11 mouse cellular contexts compared by ENCODE assay signal in genomic region chr2:181662620-181663297, GRCm38 (mm10). TPM values are rescaled to one million over a fixed set of nuclear protein-coding genes. Genes with fewer than 3 reads are reported as not detected.
DNase-seq lines count a peak whose midpoint lies in the region; ATAC-seq and TF ChIP-seq lines count a peak whose summit lies in the region.
"Had no signal": no experiment of that assay in that cellular context is flagged by ENCODE, and none has a peak within 500 bp of the region (broad histone marks: within the 10 kb centered on the region; RNA-seq: fewer than 3 reads in every experiment).

No protein-coding gene starts in this region.

- H3K36me3 ChIP-seq in intestine, embryonic 14.5 days (ENCODE audit: control insufficient read depth, insufficient read depth, low read length), result no peaks in the 10 kb centered on the region
- H3K36me3 ChIP-seq in intestine, postnatal 0 days (ENCODE audit: control insufficient read depth, insufficient read depth), result peaks cover 6% of the 10 kb centered on the region; the same call in 1 of the 2 replicates
- no peaks in the 10 kb centered on the region for H3K36me3 ChIP-seq in heart, embryonic 10.5 days
- H3K36me3 ChIP-seq in intestine, embryonic 16.5 days (ENCODE audit: control insufficient read depth, insufficient read depth, low read length), result no peaks in the 10 kb centered on the region
- no peaks in the 10 kb centered on the region for H3K36me3 ChIP-seq in lung, embryonic 15.5 days
- H3K36me3 ChIP-seq in forebrain, postnatal 0 days (ENCODE audit: insufficient read depth), result no peaks in the 10 kb centered on the region

- H3K9me3 ChIP-seq in intestine, embryonic 14.5 days (ENCODE audit: control insufficient read depth, low read length), result no peaks in the 10 kb centered on the region
- no peaks in the 10 kb centered on the region for H3K9me3 ChIP-seq in intestine, postnatal 0 days (ENCODE audit: control insufficient read depth)
- no peaks in the 10 kb centered on the region; the same call in 1 of the 2 replicates for H3K9me3 ChIP-seq in heart, embryonic 10.5 days
- H3K9me3 ChIP-seq in intestine, embryonic 16.5 days (ENCODE audit: control insufficient read depth, low read length), result no peaks in the 10 kb centered on the region
- H3K9me3 ChIP-seq in lung, embryonic 15.5 days, result no peaks in the 10 kb centered on the region
- no peaks in the 10 kb centered on the region for H3K9me3 ChIP-seq in forebrain, postnatal 0 days (ENCODE audit: low read length)

- no peak for ATAC-seq in intestine, embryonic 14.5 days (replicated peaks; ENCODE audit: low FRiP score, low TSS enrichment, low read depth)
- ATAC-seq in intestine, postnatal 0 days, result no peak
- peak; percentile 31 for ATAC-seq in intestine, embryonic 16.5 days
- ATAC-seq in lung, embryonic 15.5 days (ENCODE audit: borderline replicate concordance, extremely low read depth, low FRiP score, low TSS enrichment), result peak; percentile 51
- ATAC-seq in forebrain, postnatal 0 days, result no peak

- peaks cover 2% of the 10 kb centered on the region; the same call in 1 of the 2 replicates for H3K27me3 ChIP-seq in intestine, embryonic 14.5 days (replicated peaks; ENCODE audit: control insufficient read depth, insufficient read depth, low read length)
- peaks cover 41% of the 10 kb centered on the region for H3K27me3 ChIP-seq in intestine, postnatal 0 days (replicated peaks; ENCODE audit: control insufficient read depth, insufficient read depth, low read length)
- peaks cover under 1% of the 10 kb centered on the region for H3K27me3 ChIP-seq in heart, embryonic 10.5 days (ENCODE audit: insufficient read depth, poor library complexity, severe bottlenecking)
- peaks cover 17% of the 10 kb centered on the region for H3K27me3 ChIP-seq in intestine, embryonic 16.5 days (replicated peaks; ENCODE audit: control insufficient read depth, insufficient read depth, low read length)
- H3K27me3 ChIP-seq in lung, embryonic 15.5 days, result no peaks in the 10 kb centered on the region; the same call in 1 of the 2 replicates
- H3K27me3 ChIP-seq in forebrain, postnatal 0 days (ENCODE audit: insufficient read depth, low read length), result peaks cover under 1% of the 10 kb centered on the region

- H3K9ac ChIP-seq in intestine, embryonic 14.5 days (ENCODE audit: low read length), result no peak overlapping the region
- no peak overlapping the region for H3K9ac ChIP-seq in intestine, postnatal 0 days (ENCODE audit: low read depth, low read length)
- no peak overlapping the region for H3K9ac ChIP-seq in intestine, embryonic 16.5 days (ENCODE audit: low read depth, low read length)
- H3K9ac ChIP-seq in lung, embryonic 15.5 days, result no peak overlapping the region
- H3K9ac ChIP-seq in forebrain, postnatal 0 days, result no peak overlapping the region

- DNase-seq in intestine, embryonic 14.5 days (ENCODE audit: low spot score), result no peak
- no peak for DNase-seq in heart, embryonic 10.5 days (ENCODE audit: low spot score)
- no peak for DNase-seq in layer of hippocampus, postnatal 14 days (ENCODE audit: low spot score in 2 of 2)
- no peak for DNase-seq in forebrain, postnatal 0 days
- DNase-seq in right cerebral cortex, postnatal 36 days (ENCODE audit: low spot score in 2 of 2), result no peak
- DNase-seq: right cerebral cortex, postnatal 25 days; thymus, postnatal 4 days had no signal

- no peak overlapping the region for H3K4me3 ChIP-seq in intestine, embryonic 14.5 days (ENCODE audit: low read depth, low read length)
- H3K4me3 ChIP-seq in intestine, postnatal 0 days (ENCODE audit: low read depth, low read length), result no peak overlapping the region
- H3K4me3 ChIP-seq in heart, embryonic 10.5 days, result no peak overlapping the region
- no peak overlapping the region for H3K4me3 ChIP-seq in intestine, embryonic 16.5 days (ENCODE audit: low read length)
- H3K4me3 ChIP-seq in lung, embryonic 15.5 days, result no peak overlapping the region
- H3K4me3 ChIP-seq in forebrain, postnatal 0 days (ENCODE audit: low read depth, low read length), result no peak overlapping the region

- H3K4me1 ChIP-seq in intestine, embryonic 14.5 days (replicated peaks; ENCODE audit: control insufficient read depth, insufficient read depth, low read length), result no peaks in the 10 kb centered on the region
- H3K4me1 ChIP-seq in intestine, postnatal 0 days (replicated peaks; ENCODE audit: control insufficient read depth, insufficient read depth, low read length), result no peaks in the 10 kb centered on the region
- H3K4me1 ChIP-seq in heart, embryonic 10.5 days, result peaks cover 37% of the 10 kb centered on the region
- peaks cover 4% of the 10 kb centered on the region; the same call in 1 of the 2 replicates for H3K4me1 ChIP-seq in intestine, embryonic 16.5 days (ENCODE audit: control insufficient read depth, insufficient read depth, low read length)
- H3K4me1 ChIP-seq in lung, embryonic 15.5 days, result no peaks in the 10 kb centered on the region
- no peaks in the 10 kb centered on the region for H3K4me1 ChIP-seq in forebrain, postnatal 0 days (ENCODE audit: insufficient read depth)

- peak overlapping the region; percentile 27; the same call in 1 of the 2 replicates for H3K27ac ChIP-seq in intestine, embryonic 14.5 days (ENCODE audit: low read depth)
- H3K27ac ChIP-seq in intestine, postnatal 0 days (ENCODE audit: low read depth, low read length), result no peak overlapping the region
- peak overlapping the region; percentile 70 for H3K27ac ChIP-seq in heart, embryonic 10.5 days
- H3K27ac ChIP-seq in intestine, embryonic 16.5 days (ENCODE audit: low read length), result peak overlapping the region; percentile 48; the same call in 1 of the 2 replicates
- H3K27ac ChIP-seq in lung, embryonic 15.5 days, result peak overlapping the region; percentile 71
- no peak overlapping the region for H3K27ac ChIP-seq in forebrain, postnatal 0 days (ENCODE audit: low read depth, low read length)

- TF ChIP-seq CTCF in intestine, postnatal 0 days (IDR thresholded peaks at IDR 0.05; ENCODE audit: low read depth), result no peak
- no peak for TF ChIP-seq CTCF in forebrain, postnatal 0 days (IDR thresholded peaks at IDR 0.05; ENCODE audit: low read depth)

- 87% methylated on average over 3 of the region's 3 CpGs for WGBS in intestine, embryonic 14.5 days
- WGBS in intestine, postnatal 0 days, result 78% methylated on average over 3 of the region's 3 CpGs
- 79% methylated on average over 3 of the region's 3 CpGs for WGBS in heart, embryonic 10.5 days
- WGBS in intestine, embryonic 16.5 days, result 86% methylated on average over 3 of the region's 3 CpGs
- 81% methylated on average over 3 of the region's 3 CpGs for WGBS in lung, embryonic 15.5 days
- WGBS in forebrain, postnatal 0 days, result 87% methylated on average over 3 of the region's 3 CpGs

- no peak overlapping the region for H3K4me2 ChIP-seq in intestine, embryonic 14.5 days (ENCODE audit: low read length)
- no peak overlapping the region for H3K4me2 ChIP-seq in intestine, postnatal 0 days (replicated peaks; ENCODE audit: low read depth)
- no peak overlapping the region for H3K4me2 ChIP-seq in intestine, embryonic 16.5 days (ENCODE audit: low read depth, low read length)
- no peak overlapping the region for H3K4me2 ChIP-seq in lung, embryonic 15.5 days
- no peak overlapping the region for H3K4me2 ChIP-seq in forebrain, postnatal 0 days (ENCODE audit: low read depth)

RNA-seq across cellular contexts. Expression of gene Gm29797, which starts 5.9 kb away (rescaled TPM):
- polyA plus RNA-seq in intestine, embryonic 14.5 days (2014; fragmentation: Nextera tagmentation; extraction: Ambion mirVana), result 1.2 and 2.5 TPM in 2 replicates
- 0.26 and 0.55 TPM in 2 replicates for polyA plus RNA-seq in intestine, postnatal 0 days (2015; fragmentation: Nextera tagmentation; extraction: Ambion mirVana)
- 0.24 TPM in 1 of 2 replicates, not detected in the other for polyA plus RNA-seq in heart, embryonic 10.5 days (2016; fragmentation: Nextera tagmentation; extraction: Ambion mirVana)
- polyA plus RNA-seq in intestine, embryonic 16.5 days (2015; fragmentation: Nextera tagmentation; extraction: Ambion mirVana), result 2.2 and 3.0 TPM in 2 replicates
- not detected in 2 replicates for polyA plus RNA-seq in lung, embryonic 15.5 days (2015; fragmentation: Nextera tagmentation; extraction: Ambion mirVana)
- total RNA-seq in layer of hippocampus, postnatal 14 days (2021), result not detected
- not detected in 2 replicates for total RNA-seq in forebrain, postnatal 0 days (2014; rRNA removed)
- polyA plus RNA-seq in forebrain, postnatal 0 days (2015; fragmentation: Nextera tagmentation; extraction: Ambion mirVana), result not detected in 2 replicates

RNA-seq across cellular contexts. Expression of gene Sox18, which starts 8.7 kb away (rescaled TPM):
- 25.5 and 30.5 TPM in 2 replicates for polyA plus RNA-seq in intestine, embryonic 14.5 days (2014; fragmentation: Nextera tagmentation; extraction: Ambion mirVana)
- 24.7 and 28.5 TPM in 2 replicates for polyA plus RNA-seq in intestine, postnatal 0 days (2015; fragmentation: Nextera tagmentation; extraction: Ambion mirVana)
- 22.1 and 25.0 TPM in 2 replicates for polyA plus RNA-seq in heart, embryonic 10.5 days (2016; fragmentation: Nextera tagmentation; extraction: Ambion mirVana)
- polyA plus RNA-seq in intestine, embryonic 16.5 days (2015; fragmentation: Nextera tagmentation; extraction: Ambion mirVana), result 28.9 and 30.1 TPM in 2 replicates
- polyA plus RNA-seq in lung, embryonic 15.5 days (2015; fragmentation: Nextera tagmentation; extraction: Ambion mirVana), result 65.3 and 70.3 TPM in 2 replicates
- total RNA-seq in layer of hippocampus, postnatal 14 days (2021), result 10 to 100 TPM; 14.4 to 15.6 TPM
- total RNA-seq in forebrain, postnatal 0 days (2014; rRNA removed), result 5.4 and 8.9 TPM in 2 replicates
- polyA plus RNA-seq in forebrain, postnatal 0 days (2015; fragmentation: Nextera tagmentation; extraction: Ambion mirVana), result 8.6 and 11.1 TPM in 2 replicates

RNA-seq across cellular contexts. Expression of gene Tcea2, which starts 17.4 kb away (rescaled TPM):
- 24.7 and 25.3 TPM in 2 replicates for polyA plus RNA-seq in intestine, embryonic 14.5 days (2014; fragmentation: Nextera tagmentation; extraction: Ambion mirVana)
- polyA plus RNA-seq in intestine, postnatal 0 days (2015; fragmentation: Nextera tagmentation; extraction: Ambion mirVana), result 6.8 and 8.0 TPM in 2 replicates
- polyA plus RNA-seq in heart, embryonic 10.5 days (2016; fragmentation: Nextera tagmentation; extraction: Ambion mirVana), result 12.2 and 15.3 TPM in 2 replicates
- 15.1 and 16.4 TPM in 2 replicates for polyA plus RNA-seq in intestine, embryonic 16.5 days (2015; fragmentation: Nextera tagmentation; extraction: Ambion mirVana)
- polyA plus RNA-seq in lung, embryonic 15.5 days (2015; fragmentation: Nextera tagmentation; extraction: Ambion mirVana), result 23.2 and 23.7 TPM in 2 replicates
- total RNA-seq in layer of hippocampus, postnatal 14 days (2021), result 10 to 100 TPM; 51.2 to 59.4 TPM
- 51.1 and 55.6 TPM in 2 replicates for total RNA-seq in forebrain, postnatal 0 days (2014; rRNA removed)
- 53.8 and 57.5 TPM in 2 replicates for polyA plus RNA-seq in forebrain, postnatal 0 days (2015; fragmentation: Nextera tagmentation; extraction: Ambion mirVana)

RNA-seq across cellular contexts. Expression of gene Rgs19, which starts 31.0 kb away (rescaled TPM):
- polyA plus RNA-seq in intestine, embryonic 14.5 days (2014; fragmentation: Nextera tagmentation; extraction: Ambion mirVana), result 64.2 and 68.9 TPM in 2 replicates
- polyA plus RNA-seq in intestine, postnatal 0 days (2015; fragmentation: Nextera tagmentation; extraction: Ambion mirVana), result 11.3 and 12.7 TPM in 2 replicates
- 56.4 and 67.7 TPM in 2 replicates for polyA plus RNA-seq in heart, embryonic 10.5 days (2016; fragmentation: Nextera tagmentation; extraction: Ambion mirVana)
- 36.1 and 39.6 TPM in 2 replicates for polyA plus RNA-seq in intestine, embryonic 16.5 days (2015; fragmentation: Nextera tagmentation; extraction: Ambion mirVana)
- polyA plus RNA-seq in lung, embryonic 15.5 days (2015; fragmentation: Nextera tagmentation; extraction: Ambion mirVana), result 72.3 and 72.5 TPM in 2 replicates
- total RNA-seq in layer of hippocampus, postnatal 14 days (2021), result 10 to 100 TPM; 41.5 to 44.4 TPM
- 43.7 and 50.2 TPM in 2 replicates for total RNA-seq in forebrain, postnatal 0 days (2014; rRNA removed)
- polyA plus RNA-seq in forebrain, postnatal 0 days (2015; fragmentation: Nextera tagmentation; extraction: Ambion mirVana), result 56.4 and 57.4 TPM in 2 replicates

RNA-seq across cellular contexts. Expression of gene Lkaaear1, which starts 35.5 kb away (rescaled TPM):
- not detected in 2 replicates for polyA plus RNA-seq in intestine, embryonic 14.5 days (2014; fragmentation: Nextera tagmentation; extraction: Ambion mirVana)
- not detected in 2 replicates for polyA plus RNA-seq in intestine, postnatal 0 days (2015; fragmentation: Nextera tagmentation; extraction: Ambion mirVana)
- polyA plus RNA-seq in heart, embryonic 10.5 days (2016; fragmentation: Nextera tagmentation; extraction: Ambion mirVana), result not detected in 2 replicates
- not detected in 2 replicates for polyA plus RNA-seq in intestine, embryonic 16.5 days (2015; fragmentation: Nextera tagmentation; extraction: Ambion mirVana)
- not detected in 2 replicates for polyA plus RNA-seq in lung, embryonic 15.5 days (2015; fragmentation: Nextera tagmentation; extraction: Ambion mirVana)
- not detected for total RNA-seq in layer of hippocampus, postnatal 14 days (2021)
- not detected in 2 replicates for total RNA-seq in forebrain, postnatal 0 days (2014; rRNA removed)
- not detected in 2 replicates for polyA plus RNA-seq in forebrain, postnatal 0 days (2015; fragmentation: Nextera tagmentation; extraction: Ambion mirVana)
- total RNA-seq: left cerebral cortex, postnatal 10 days had no signal

Comparison
In these comparisons a context has a peak if more than half of its experiments do, and no peak if none do; other contexts are left out.
1. ATAC-seq: peak in intestine, embryonic 16.5 days (single experiment) and lung, embryonic 15.5 days (single experiment); none in intestine, embryonic 14.5 days (single experiment), intestine, postnatal 0 days (single experiment) and forebrain, postnatal 0 days (single experiment).
2. H3K27ac ChIP-seq: peak in intestine, embryonic 14.5 days (single experiment), heart, embryonic 10.5 days (single experiment), intestine, embryonic 16.5 days (single experiment) and lung, embryonic 15.5 days (single experiment); none in intestine, postnatal 0 days (single experiment) and forebrain, postnatal 0 days (single experiment).